Mouse (Mus musculus) v-Abl transformed pro-B cells (cell line): ENCODE measurements at regions not wholly inside any gene's neighbourhood (a gene's known extent, or its start where the extent isn't known, plus 50 kb on each side); places are given as distances from the start of the nearest gene placed in this dataset.

Experiments
- in situ Hi-C, 2 experiments: fragments of 400-800 bp; cut with MboI; formaldehyde crosslinking; loops; one replicate each; pipeline ENCODE4 v1.15.1; 2025; ENCODE audit not compliant: unreplicated experiment in 2 of 2

DNA sequence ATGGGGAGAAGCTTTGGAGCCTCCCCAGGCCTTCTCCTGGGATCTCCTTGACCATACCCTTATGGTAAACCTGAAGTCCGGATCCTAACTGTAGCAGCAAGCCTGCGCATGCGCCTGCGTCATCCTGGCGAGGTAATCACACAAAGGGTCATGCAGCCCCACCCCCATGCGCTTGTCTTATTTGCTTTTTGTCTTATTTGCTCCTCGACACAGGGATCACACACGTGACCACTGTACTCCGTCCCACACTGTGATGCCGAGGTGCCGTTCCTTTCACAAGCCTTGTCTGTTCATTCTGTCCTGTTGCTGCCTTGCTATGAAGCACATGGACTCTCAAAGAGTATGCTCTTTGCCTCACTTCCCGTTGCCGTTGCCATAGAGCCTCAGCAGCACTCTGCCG is 120.9 kb downstream of the Ddx11 start:
- in situ Hi-C loops, result no loop called here

DNA sequence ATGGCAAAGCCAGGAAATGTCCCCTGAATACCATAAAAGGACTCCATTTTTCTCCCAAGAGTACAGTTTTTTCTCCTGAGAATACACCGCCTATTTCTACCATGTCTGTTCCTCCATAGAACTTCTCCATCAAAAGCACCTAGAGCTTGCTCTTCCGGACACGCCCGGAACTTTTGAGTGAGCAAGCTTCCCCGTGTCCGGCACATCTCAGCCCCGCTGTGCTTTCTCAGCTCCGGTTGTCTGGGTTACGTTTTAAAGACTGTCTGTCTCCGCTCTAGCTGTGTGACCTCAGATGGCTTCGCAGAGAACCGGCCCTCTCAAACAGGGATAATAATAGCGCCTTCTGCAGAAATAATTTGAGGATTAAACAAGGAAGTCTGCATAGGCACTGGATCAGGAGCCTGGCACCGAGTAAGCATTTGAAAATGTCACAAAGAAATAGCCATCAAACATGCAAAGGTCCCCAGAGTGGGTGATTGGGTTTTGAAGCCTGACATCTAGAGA is 122.8 kb downstream of the Ddx11 start:
- in situ Hi-C loops, result no loop called here

DNA sequence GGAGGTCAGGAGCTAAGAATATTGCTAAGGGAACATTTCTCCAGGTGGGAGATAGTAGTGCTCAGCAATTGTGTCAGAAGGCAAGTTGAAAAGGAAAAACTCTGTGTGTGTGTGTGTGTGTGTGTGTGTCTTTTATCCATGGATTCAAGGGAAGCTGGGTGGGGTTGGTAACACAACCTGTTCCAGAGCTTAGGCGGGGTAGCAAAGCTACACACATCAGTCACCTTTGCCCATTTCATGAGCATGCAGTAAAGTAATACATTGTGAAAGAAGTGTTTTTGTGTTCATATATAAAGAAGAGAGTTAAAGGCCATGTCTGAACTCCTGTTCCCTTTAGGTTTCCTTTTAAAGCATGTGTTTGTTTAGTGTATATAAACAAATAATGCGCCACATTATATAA is 128.2 kb downstream of the Ddx11 start:
- in situ Hi-C loops, result no loop called here

- in situ Hi-C loops, result no loop called here
Measured at GRCm38 (mm10) chr17:66252926-66253325, 129.6 kb downstream of the Ddx11 start.

DNA sequence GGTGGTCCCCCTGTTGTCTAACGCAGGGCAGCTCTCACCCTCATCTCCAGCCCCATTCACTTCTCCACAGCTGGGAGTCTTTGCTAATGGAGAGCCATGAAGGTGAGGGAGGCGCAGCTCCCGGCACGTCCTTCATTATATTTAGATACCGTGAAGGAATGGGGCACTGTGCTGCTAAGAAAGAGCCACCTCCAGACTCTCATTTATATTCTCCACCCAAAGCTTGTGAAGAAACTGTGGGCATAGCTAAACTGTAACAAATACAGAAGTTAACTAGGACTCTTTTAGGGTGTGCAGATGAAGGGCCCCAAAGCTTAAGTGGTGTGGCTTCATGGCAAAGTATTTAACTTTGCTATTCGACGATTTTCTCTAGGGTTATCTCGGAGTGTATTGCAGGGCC is 136.4 kb downstream of the Ddx11 start:
- in situ Hi-C loops, result no loop called here

- in situ Hi-C loops, result no loop called here
Measured at GRCm38 (mm10) chr17:66262681-66263240, 139.4 kb downstream of the Ddx11 start.

DNA sequence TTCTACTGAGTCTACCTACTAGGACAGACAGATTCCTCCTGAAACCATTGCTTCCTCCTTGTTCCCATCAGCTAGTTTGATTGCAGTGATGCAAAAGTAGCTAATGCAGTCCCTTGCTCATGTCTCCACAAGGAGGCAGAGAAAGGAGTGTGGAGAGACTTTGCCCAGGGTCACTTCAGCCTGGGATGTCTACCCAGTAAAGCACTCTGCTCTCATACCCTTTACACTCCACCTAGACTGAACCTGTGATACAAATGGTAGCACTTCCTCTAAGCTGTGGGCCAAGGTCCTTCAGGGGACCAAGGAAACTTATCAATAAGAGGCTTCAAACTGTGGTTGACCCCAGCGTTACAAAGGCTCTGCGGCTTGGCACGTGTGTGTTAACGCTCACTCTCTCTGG is 140.1 kb downstream of the Ddx11 start:
- in situ Hi-C loops, result no loop called here

DNA sequence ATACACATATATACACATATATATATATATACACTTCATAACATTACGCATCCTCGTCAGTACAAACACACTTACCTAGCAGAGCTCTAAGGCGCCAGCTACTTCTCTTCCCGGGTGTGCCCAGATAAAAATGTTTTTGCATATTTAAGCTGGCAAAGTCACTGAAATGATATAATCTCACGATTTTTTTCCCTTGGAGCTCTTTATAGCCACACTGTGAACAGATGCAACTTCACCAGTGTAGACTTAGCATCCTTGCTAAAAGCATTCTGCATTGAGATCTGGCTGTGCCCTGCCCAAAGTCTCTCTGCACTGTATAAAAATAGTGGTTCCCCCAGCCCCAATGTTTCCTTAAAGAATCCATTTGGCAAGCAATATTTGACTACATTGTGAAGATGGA is 143.5 kb downstream of the Ddx11 start:
- in situ Hi-C loops, result no loop called here

DNA sequence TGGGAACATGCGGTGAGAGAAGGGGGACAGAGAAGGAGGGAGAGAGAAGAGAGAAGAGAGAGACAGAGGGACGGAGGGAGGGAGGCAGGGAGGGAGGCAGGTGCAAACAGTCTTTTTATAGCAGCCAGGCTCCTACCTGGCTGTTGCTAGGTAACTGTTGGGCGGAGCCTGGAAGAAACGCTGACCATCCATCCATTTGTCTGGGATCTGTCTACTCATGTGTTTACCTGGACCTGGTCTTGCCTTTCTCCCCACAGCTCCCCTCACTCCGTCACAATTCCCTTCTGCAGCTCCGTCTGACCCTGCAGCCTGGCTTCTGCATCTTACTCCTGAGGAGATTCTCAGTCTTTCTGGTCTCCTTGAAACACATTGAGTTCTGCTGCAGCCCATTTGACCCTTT is 144.5 kb downstream of the Ddx11 start:
- in situ Hi-C loops, result no loop called here

GRCm38 (mm10) chr17:66269567-66269966 is 146.2 kb downstream of the Ddx11 start:
- in situ Hi-C loops, result no loop called here

DNA sequence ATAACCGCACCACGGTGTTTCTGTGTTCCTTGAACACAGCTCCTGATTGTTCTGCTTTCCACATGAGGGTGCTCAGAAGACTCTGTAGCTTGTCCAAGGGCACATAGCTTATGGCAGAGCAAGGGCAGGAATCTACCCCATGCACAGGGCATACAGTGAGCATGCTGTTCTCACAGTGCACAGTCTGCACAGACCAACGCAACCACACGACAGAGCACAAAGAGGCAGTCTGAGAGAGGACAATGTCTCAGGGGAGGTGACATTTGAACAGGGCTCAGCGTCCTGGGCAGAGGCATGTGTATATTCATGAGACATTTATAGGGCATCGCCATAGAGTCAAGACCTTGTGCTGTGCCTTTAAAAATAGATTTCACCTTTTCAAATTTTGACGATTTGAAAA is 148.6 kb downstream of the Ddx11 start:
- in situ Hi-C loops, result no loop called here

DNA sequence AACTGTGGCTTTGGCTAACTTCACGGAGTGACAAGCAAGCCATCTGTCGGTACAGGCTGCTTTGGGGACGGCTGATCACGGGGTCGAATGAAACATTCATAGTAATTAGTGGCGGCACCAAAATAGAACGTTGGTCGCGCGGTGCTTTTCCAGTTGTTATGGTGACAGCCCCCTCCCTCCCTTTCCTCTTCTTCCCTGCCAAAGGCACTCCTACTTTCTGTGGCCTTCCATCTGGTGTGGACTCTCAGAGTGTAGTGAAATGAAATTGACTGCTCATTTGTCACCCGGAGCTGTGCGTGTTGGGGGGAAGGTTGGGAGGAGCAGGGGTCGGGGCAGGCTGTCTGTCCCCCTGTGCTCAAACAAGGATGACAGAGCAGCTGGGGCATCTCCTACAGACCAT is 153.5 kb downstream of the Ddx11 start:
- in situ Hi-C loops, result no loop called here

DNA sequence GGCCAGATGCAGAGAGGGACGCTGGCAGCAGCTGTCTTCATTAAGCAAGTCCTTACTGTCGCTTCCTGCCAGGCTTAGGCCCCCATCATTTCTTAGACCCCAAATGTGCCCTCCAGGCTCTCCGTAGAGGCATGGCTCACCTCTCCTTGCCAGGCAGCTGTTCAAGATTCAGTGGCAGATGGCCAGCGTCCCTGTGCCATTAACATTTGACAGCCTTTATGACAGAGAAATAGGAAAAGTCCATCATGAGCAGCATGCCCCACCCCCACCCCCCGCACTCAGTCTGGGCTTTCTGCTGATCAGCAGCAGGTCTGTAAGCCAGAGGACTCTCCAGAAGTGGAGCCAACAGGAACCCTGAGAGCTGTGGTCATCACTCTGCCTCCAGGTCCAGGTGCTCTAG is 154.7 kb downstream of the Ddx11 start:
- in situ Hi-C loops, result no loop called here

DNA sequence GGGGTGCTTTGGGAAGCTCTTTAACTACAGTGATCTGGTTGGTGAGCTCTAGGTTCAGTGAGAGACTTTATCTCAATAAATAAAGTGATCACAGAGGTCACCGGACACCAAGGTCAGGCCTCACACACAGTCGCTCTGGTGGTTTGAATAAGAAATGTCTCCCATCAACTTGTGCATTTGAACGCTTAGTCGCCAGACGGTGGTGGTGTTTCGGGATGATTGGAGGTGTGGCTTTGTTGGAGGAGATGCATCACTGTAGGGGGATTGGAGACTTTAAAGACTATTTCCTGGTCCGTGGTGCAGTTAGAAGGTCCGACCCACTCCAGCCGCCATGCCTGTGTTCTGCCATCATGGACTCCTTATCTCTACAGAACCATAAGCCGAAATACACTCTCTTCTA is 162.0 kb downstream of the Ddx11 start:
- in situ Hi-C loops, result no loop called here
